Mouse (Mus musculus) kidney, adult 2 months (tissue): ENCODE results near the gene Srek1ip1.

ENCODE experiments used
- CTCF ChIP-seq: fragments of 200-500 bp; conservative IDR thresholded peaks from 2 replicates; pipeline ENCODE4 v1.5.1; 2011; ENCODE audit warnings: low read depth, mild to moderate bottlenecking, control low read depth, low read length, moderate library complexity, mixed read lengths; ENCODE audit not compliant: insufficient read depth, insufficient read length
- POLR2A ChIP-seq: fragments of 200-500 bp; IDR thresholded peaks from one replicate; pipeline ENCODE4 v1.6.1; 2011; ENCODE audit warnings: low read depth, low read length, control low read depth

GRCm38 (mm10) chr13:104799067-104799466 lies 6.8 kb downstream of the Srek1ip1 start:
- TF ChIP-seq CTCF (no peak), POLR2A (no peak)
